Mouse (Mus musculus) lung, postnatal 0 days (tissue): ENCODE measurements around the gene Snrpd2.

Experiments
- CTCF ChIP-seq: IDR thresholded peaks from 2 replicates; pipeline ENCODE4 v1.5.1; 2016; ENCODE audit warnings: antibody characterized with exemption, mild to moderate bottlenecking
- EP300 ChIP-seq: IDR thresholded peaks from 2 replicates; pipeline ENCODE4 v1.6.1; 2016; ENCODE audit warnings: antibody characterized with exemption, mild to moderate bottlenecking, control low read depth

GRCm38 (mm10) chr7:19160115-19160514, 10.6 kb downstream of the Snrpd2 start:
- TF ChIP-seq CTCF (no peak), EP300 (no peak)
